Mouse (Mus musculus) cerebellum, postnatal 14 days (tissue): Measurements from ENCODE around the gene Tsr1.

Source experiments
- DNase-seq, 2 experiments: peaks; one replicate each; pipeline ENCODE4 v3.0.0; 2021; ENCODE audit warnings: mixed read lengths in 2 of 2

Tsr1 gene

DNA sequence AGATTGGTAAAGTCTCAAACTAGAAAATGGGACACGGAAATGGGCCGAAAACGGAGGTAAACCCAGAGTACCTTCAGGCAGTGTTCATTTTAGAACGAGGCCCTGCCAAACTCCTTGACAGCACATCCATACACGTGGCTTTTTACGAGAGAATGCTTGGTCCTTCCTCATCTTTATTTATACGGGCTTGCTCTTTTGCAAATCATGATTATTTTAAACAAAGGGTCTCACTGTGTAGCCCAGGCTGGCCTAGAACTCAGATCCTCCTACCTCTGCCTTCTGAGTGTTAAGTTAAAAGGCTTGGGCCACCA lies 601 bp downstream of the Tsr1 start:
- no peak for DNase-seq

- no peak for DNase-seq
These were observed 3.7 kb downstream of the Tsr1 start for GRCm38 (mm10) chr11:74901555-74901954.

GRCm38 (mm10) chr11:74902416-74902815 lies 4.5 kb downstream of the Tsr1 start:
- DNase-seq, result no peak

DNA sequence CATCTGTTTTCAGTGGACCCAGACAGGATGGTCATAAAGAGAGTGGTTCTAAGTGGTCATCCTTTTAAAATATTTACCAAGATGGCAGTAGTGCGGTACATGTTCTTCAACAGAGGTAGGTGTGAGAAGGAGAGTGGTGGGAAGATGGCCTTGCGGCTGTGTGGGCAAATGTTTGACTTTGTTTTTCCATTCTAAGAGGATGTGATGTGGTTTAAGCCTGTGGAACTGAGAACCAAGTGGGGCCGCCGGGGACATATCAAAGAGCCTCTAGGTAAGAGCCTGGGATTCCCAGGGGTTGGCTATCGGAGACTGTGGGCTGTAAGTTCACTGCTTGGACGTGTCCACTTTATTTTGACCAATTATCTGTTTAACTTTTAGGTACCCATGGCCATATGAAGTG lies 10.0 kb downstream of the Tsr1 start:
- no peak for DNase-seq

GRCm38 (mm10) chr11:74908618-74909399 lies 10.9 kb downstream of the Tsr1 start:
- peak in 1 of 2 experiments; percentile 30 for DNase-seq

- no peak for DNase-seq
These were observed 12.1 kb downstream of the Tsr1 start for GRCm38 (mm10) chr11:74909978-74910377.

DNA sequence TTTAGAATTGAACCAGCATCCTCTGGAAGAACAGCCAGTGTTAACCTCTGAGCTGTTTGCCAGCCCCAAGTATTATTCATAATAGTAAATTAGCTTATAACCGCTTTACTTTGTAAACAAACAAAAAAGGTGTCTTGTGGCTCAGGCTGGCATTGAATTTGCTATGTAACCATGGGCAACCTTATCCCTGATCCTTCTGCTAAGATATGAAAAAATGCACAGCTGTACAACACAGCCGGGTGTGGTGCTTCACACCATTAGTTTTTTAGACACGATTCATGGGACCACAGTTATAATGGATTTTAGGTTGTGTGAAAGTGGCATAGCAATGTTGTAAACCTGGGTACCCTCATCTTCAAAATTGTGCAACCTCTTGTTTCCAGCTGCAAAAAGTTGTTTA lies 14.6 kb downstream of the Tsr1 start:
- DNase-seq, result no peak

GRCm38 (mm10) chr11:74919249-74919648 lies 21.4 kb downstream of the Tsr1 start:
- no peak for DNase-seq

GRCm38 (mm10) chr11:74924149-74924548 lies 26.3 kb downstream of the Tsr1 start:
- peak; percentile 30 to 60 for DNase-seq

DNA sequence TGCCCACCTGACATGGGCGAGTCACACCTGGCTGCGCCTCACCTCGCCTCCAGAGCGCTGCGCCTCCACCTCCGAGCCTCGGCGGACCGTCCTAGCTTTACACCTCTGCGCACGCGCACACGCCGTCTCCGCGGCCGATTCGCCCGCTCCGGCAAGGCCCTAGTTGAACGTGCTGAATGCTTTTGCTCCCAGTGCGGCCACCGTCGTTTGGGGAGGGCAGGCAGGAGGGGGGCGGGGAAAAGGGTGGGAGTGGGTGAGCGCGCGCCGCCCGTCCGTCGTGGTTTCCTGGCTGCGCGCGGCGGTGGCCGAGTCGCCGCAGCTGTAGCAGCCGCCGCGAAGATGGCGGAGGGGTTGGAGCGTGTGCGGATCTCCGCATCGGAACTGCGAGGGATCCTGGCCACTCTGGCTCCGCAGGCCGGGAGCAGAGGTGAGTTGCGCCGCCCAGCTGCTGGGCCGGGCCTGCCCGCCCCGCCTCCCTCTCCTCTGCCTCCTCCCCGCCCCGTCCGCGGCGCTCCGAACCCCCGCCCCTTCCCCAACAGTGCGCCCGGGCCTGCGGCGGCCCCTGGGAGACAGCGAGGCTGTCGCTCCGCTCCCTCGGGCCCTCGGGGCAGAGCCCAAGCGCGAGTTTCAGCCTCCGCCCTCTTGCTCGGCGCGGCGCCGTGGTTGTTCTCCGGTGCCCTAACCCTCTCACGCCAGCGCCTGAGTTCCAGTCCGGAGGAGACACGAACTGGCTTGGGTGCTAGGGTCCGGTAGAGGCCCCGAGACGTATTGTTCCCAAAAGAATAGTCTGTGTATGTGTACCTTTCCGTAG lies 27.9 kb downstream of the Tsr1 start, which contains the start of the genes Smg6 and Srr:
TSS of gene Smg6 (plus strand) at position 247 of the 811 bp plus-strand sequence.
TSS of gene Srr (minus strand) at position 372 of the 811 bp plus-strand sequence.
- peak; percentile 96 to 97 for DNase-seq

- DNase-seq, result peak; percentile 20 to 21
These were observed 28.6 kb downstream of the Tsr1 start for GRCm38 (mm10) chr11:74926388-74927005.

- DNase-seq, result no peak
These were observed 29.4 kb downstream of the Tsr1 start for GRCm38 (mm10) chr11:74927236-74927725.

- DNase-seq, result no peak
These were observed 31.2 kb downstream of the Tsr1 start for GRCm38 (mm10) chr11:74929111-74929510.

- DNase-seq, result no peak
These were observed 32.5 kb downstream of the Tsr1 start for GRCm38 (mm10) chr11:74930391-74930790.

GRCm38 (mm10) chr11:74946348-74946747 lies 48.5 kb downstream of the Tsr1 start:
- DNase-seq, result peak; percentile 29 to 69

DNA sequence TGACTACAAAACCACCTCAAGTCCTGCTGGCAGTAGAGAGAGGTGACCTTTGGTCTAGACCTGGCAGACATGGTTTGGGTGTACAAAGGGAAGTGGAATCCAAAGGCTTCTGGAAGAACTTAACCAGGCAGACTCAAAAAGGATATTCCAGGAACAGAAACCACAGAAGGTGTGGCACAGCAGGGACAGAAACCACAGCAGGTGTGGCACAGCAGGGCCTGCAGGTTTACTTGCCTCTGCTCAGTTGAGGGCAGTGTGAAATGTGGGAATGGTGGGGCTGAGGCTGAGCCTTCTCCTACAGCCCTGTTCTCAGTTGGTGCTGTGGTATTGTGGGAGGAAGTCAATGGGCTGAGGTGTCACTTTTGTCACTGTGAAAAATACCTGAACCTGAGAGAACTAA lies 57.0 kb downstream of the Tsr1 start:
- peak in 1 of 2 experiments; percentile 14 for DNase-seq

DNA sequence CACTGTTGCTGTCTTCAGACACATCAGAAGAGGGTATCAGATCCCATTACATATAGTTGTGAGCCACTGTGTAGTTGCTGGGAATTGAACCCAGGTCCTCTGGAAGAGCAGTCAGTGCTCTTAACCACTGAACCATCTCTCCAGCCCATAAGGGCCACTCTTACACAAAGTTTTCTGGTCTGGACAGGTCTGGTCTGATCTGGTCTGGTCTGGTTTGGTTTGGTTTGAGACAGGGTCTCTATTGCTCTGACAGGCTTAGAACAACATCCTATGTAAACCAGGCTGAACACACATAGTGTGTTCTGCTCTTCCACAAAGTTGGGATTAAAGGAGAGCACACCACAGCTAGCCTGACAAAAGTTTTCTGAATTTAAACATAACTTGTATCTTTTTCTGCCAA lies 58.1 kb downstream of the Tsr1 start:
- DNase-seq, result no peak

DNA sequence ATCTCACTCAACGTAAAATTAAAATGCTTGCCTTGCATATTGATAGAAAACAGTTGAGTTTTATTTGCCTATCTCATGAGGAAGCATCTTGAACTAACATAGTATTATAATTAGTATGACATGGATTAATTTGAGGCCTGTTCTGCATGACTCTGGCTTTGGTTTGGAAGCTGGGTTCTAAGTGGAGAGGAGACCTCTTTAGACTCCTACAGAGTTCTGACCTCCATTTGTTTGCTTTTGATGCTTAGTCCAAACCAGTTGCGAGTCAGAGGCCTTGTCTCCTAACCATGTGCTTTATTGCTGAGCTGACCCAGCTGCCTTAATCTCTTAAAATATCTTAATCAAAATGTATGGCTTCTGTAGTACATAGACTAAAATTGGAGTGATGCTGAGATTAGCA lies 59.7 kb downstream of the Tsr1 start:
- DNase-seq, result no peak
